Mouse (Mus musculus) C2C12 (cell line): ENCODE measurements around the gene Ptprh. TPM values are rescaled to one million over a fixed set of nuclear protein-coding genes. Genes with fewer than 3 reads are reported as not detected.

Experiments used
- H3K27me3 ChIP-seq: one replicate; pipeline ENCODE4 v1.6.1; 2011; ENCODE audit not compliant: control insufficient read depth, insufficient read depth, insufficient read length
- H3K36me3 ChIP-seq: one replicate; pipeline ENCODE4 v1.6.1; 2011; ENCODE audit not compliant: control insufficient read depth, insufficient read depth
- H3K4me3 ChIP-seq: one replicate; pipeline ENCODE4 v1.5.1; 2011; ENCODE audit warnings: mild to moderate bottlenecking, control low read depth; ENCODE audit not compliant: poor library complexity, insufficient read depth, severe bottlenecking
- H3K79me2 ChIP-seq: one replicate; pipeline ENCODE4 v1.6.1; 2011; ENCODE audit not compliant: control insufficient read depth, insufficient read depth
- H3K79me3 ChIP-seq: one replicate; pipeline ENCODE4 v1.6.1; 2011; ENCODE audit warnings: low read depth, control low read depth
- H3ac ChIP-seq: one replicate; pipeline ENCODE3; 2011; ENCODE audit warnings: low read depth; ENCODE audit not compliant: control insufficient read depth, insufficient read length
- CEBPB ChIP-seq: IDR thresholded peaks from one replicate; pipeline ENCODE4 v1.6.1; 2011; ENCODE audit warnings: low read depth, mild to moderate bottlenecking, control low read depth, moderate library complexity
- CTCF ChIP-seq: IDR thresholded peaks from one replicate; pipeline ENCODE4 v1.5.1; 2011; ENCODE audit not compliant: control insufficient read depth, insufficient read depth, insufficient read length
- FOSL1 ChIP-seq: IDR thresholded peaks from one replicate; pipeline ENCODE4 v1.8.0; 2011; ENCODE audit warnings: mild to moderate bottlenecking, low read length; ENCODE audit not compliant: poor library complexity, insufficient read depth, severe bottlenecking
- MAX ChIP-seq: IDR thresholded peaks from one replicate; pipeline ENCODE4 v1.6.1; 2011; ENCODE audit warnings: mild to moderate bottlenecking, control low read depth
- MYOD1 ChIP-seq: IDR thresholded peaks from one replicate; pipeline ENCODE4 v1.6.1; 2011; ENCODE audit warnings: low read depth; ENCODE audit not compliant: control insufficient read depth, insufficient read length
- MYOG ChIP-seq: IDR thresholded peaks from one replicate; pipeline ENCODE4 v1.6.1; 2011; ENCODE audit not compliant: control insufficient read depth, insufficient read length; ENCODE audit errors: extremely low read depth
- USF1 ChIP-seq: IDR thresholded peaks from one replicate; pipeline ENCODE4 v1.6.1; 2011; ENCODE audit warnings: low read depth, mild to moderate bottlenecking, control low read depth, moderate library complexity
- microRNA-seq: library from miRNA; unstranded; fragments of <30 nt; microRNA quantifications from one replicate; pipeline ENCODE4, GENCODE M21; 2019; ENCODE audit warnings: borderline microRNAs expressed
- polyA plus RNA-seq: library from polyadenylated mRNA; unstranded; fragments of >200 nt; fragmentation: generic; extraction: Trizol; gene quantifications from one replicate; pipeline ENCODE4 v1.2.1, GENCODE M21; 2012; ENCODE audit warnings: missing spikeins

The Ptprh gene
- polyA plus RNA-seq, 1 experiment, result not detected

DNA sequence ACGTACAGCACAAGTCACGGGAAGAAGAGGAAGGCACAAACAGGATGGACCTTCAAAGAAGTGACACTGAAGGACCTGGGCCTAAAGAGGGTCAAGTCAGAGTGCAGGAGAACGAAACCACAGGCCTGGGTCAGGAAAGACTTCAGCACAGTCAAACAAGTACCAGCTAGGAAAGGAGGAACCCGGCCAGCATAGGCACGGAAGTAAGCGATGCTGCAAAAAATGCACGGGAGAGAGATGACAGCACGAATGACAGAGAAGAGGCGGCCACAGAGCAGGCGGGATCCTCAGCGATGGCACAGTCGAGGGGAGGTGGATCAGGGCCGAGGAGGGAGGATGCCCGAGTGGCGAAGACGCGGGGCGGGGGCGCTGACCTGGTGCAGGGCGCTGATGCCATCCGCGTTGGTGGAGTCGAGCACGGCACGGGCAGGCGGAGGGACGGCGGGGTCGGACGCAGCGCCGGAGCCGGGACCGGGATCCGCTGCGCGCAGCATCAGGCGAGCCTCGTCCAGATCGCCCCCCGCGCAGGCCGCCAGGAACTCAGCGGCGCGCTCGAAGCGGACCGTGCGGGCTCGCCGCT is 102.9 kb downstream of the Ptprh start:
- Histone ChIP-seq H3K79me2 (peaks cover 55% of the 10 kb centered on the region), H3K27me3 (no peaks in the 10 kb centered on the region), H3ac (peak overlapping the region; percentile 93), H3K4me3 (peak overlapping the region; percentile 57), H3K36me3 (peaks cover 10% of the 10 kb centered on the region), H3K79me3 (peaks cover 48% of the 10 kb centered on the region)
- no peak for TF ChIP-seq CEBPB
- no peak for TF ChIP-seq MYOG

DNA sequence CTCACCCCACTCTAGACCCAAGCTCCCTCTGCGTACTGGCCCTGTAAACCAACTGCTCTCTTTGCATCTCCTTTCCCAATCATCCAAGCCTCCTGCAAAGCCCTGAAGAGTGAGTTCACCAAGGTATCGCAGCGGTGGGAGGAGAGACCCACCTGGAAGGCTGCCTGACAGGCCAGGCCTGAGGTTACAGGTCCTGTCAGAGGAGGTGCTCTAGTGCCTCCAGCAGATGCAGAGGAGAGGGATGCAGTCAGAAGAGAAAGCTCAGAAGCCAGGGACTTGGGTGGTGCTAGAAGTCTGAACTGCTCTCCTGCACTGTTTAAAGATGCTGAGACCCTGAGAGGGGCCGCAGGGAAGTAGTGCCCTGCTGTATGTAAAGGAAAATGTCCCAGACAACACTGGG is 104.8 kb downstream of the Ptprh start:
- H3K79me2 ChIP-seq, result peaks cover 73% of the 10 kb centered on the region
- no peak for TF ChIP-seq USF1
- no peak for TF ChIP-seq CTCF
- no peak for TF ChIP-seq MAX
- no peak for TF ChIP-seq FOSL1
- no peak for TF ChIP-seq CEBPB
- no peak for TF ChIP-seq MYOG
- TF ChIP-seq MYOD1, result no peak
- no peaks in the 10 kb centered on the region for H3K27me3 ChIP-seq
- no peak overlapping the region for H3K4me3 ChIP-seq
- H3K79me3 ChIP-seq, result peaks cover 50% of the 10 kb centered on the region
- H3K36me3 ChIP-seq, result peaks cover 10% of the 10 kb centered on the region
- no peak overlapping the region for H3ac ChIP-seq

Small RNA genes within 50 kb of the gene (microRNA-seq; reads per million reads assigned to microRNA genes)
- not detected for gene Gm23577

Other genes with a start within 250 kb of the Ptprh start
- not detected for gene Gp6, start 206.3 kb downstream of the Ptprh start, polyA plus RNA-seq
- gene Rdh13, start 158.4 kb downstream of the Ptprh start, polyA plus RNA-seq, result 40.7 TPM
- gene Eps8l1, start 143.4 kb downstream of the Ptprh start, polyA plus RNA-seq, result 0.28 TPM
- 54.6 TPM for gene Ppp1r12c, start 102.4 kb downstream of the Ptprh start, polyA plus RNA-seq
- gene Tnnt1, start 87.7 kb downstream of the Ptprh start, polyA plus RNA-seq, result 34.7 TPM
- 0.91 TPM for gene Tnni3, start 79.8 kb downstream of the Ptprh start, polyA plus RNA-seq
- gene Dnaaf3, start 71.6 kb downstream of the Ptprh start, polyA plus RNA-seq, result 1.4 TPM
- gene Syt5, start 56.5 kb downstream of the Ptprh start, polyA plus RNA-seq, result 0.11 TPM
- 2.8 TPM for gene Tmem86b, start 27.4 kb upstream of the Ptprh start, polyA plus RNA-seq
- 56.1 TPM for gene Ppp6r1, start 55.0 kb upstream of the Ptprh start, polyA plus RNA-seq
- gene Hspbp1, start 81.0 kb upstream of the Ptprh start, polyA plus RNA-seq, result 110 TPM
- 15.3 TPM for gene Brsk1, start 86.6 kb upstream of the Ptprh start, polyA plus RNA-seq
- gene Tmem150b, start 121.2 kb upstream of the Ptprh start, polyA plus RNA-seq, result 0.07 TPM
- 12.7 TPM for gene Kmt5c, start 136.1 kb upstream of the Ptprh start, polyA plus RNA-seq
- 0.26 TPM for gene Cox6b2, start 149.1 kb upstream of the Ptprh start, polyA plus RNA-seq
- gene Fam71e2, start 167.3 kb upstream of the Ptprh start, polyA plus RNA-seq, result not detected
- gene Il11, start 178.8 kb upstream of the Ptprh start, polyA plus RNA-seq, result 1.3 TPM
- gene Tmem190, start 178.9 kb upstream of the Ptprh start, polyA plus RNA-seq, result 0.84 TPM
- gene Tmem238, start 185.6 kb upstream of the Ptprh start, polyA plus RNA-seq, result 22.9 TPM
- 3,556 TPM for gene Rpl28, start 188.8 kb upstream of the Ptprh start, polyA plus RNA-seq
- 599 TPM for gene Ube2s, start 208.5 kb upstream of the Ptprh start, polyA plus RNA-seq
- gene Shisa7, start 240.7 kb upstream of the Ptprh start, polyA plus RNA-seq, result not detected